Mouse (Mus musculus): ENCODE measurements around the gene Chd2. TPM values are rescaled to one million over a fixed set of nuclear protein-coding genes. Genes with fewer than 3 reads are reported as not detected.

The Chd2 gene
- polyA plus RNA-seq (2015; fragmentation: Nextera tagmentation; extraction: Ambion mirVana) = 15.9 and 18.0 TPM in 2 replicates

- WGBS = under 1% methylated on average over 15 of the region's 15 CpGs
- no peak; the same call in 1 of the 2 replicates for TF ChIP-seq CTCF (IDR thresholded peaks at IDR 0.05; ENCODE audit: low read depth)
- TF ChIP-seq EP300 (optimal IDR thresholded peaks at IDR 0.05) = no peak
- H3K4me3 ChIP-seq (ENCODE audit: low read depth, low read length) = peak within 1 kb of the TSS; percentile 63
- peak within 1 kb of the TSS; percentile 99 for H3K27ac ChIP-seq (replicated peaks)
- DNase-seq (ENCODE audit: low spot score) (peak; percentile 79), ATAC-seq (ENCODE audit: low FRiP score, low TSS enrichment) (peak; percentile 54)
- no peaks in the 10 kb centered on the region; the same call in 1 of the 2 replicates for H3K36me3 ChIP-seq (ENCODE audit: control insufficient read depth, insufficient read depth, low read length)
- no peaks in the 10 kb centered on the region for H3K9me3 ChIP-seq (ENCODE audit: control insufficient read depth, low read length)
- H3K9ac ChIP-seq (ENCODE audit: low read length) = peak within 1 kb of the TSS; percentile 90
- no peaks in the 10 kb centered on the region for H3K4me1 ChIP-seq (replicated peaks; ENCODE audit: control insufficient read depth, insufficient read depth)
- peak within 1 kb of the TSS; percentile 45 for H3K4me2 ChIP-seq (replicated peaks; ENCODE audit: low read depth)
- H3K27me3 ChIP-seq (ENCODE audit: control insufficient read depth, insufficient read depth, low read length) = no peaks in the 10 kb centered on the region
Measured at GRCm38 (mm10) chr7:73541412-73542130, at the start of gene Chd2. Chd2 (minus strand) TSS chr7:73541830.

GRCm38 (mm10) chr7:73590757-73591156 is 49.1 kb upstream of the Chd2 start:
- no peak for DNase-seq (ENCODE audit: low spot score)
- H3K4me2 ChIP-seq (replicated peaks; ENCODE audit: low read depth) = no peak overlapping the region
- TF ChIP-seq CTCF (IDR thresholded peaks at IDR 0.05; ENCODE audit: low read depth) (no peak), EP300 (optimal IDR thresholded peaks at IDR 0.05) (no peak)
- H3K27ac ChIP-seq (replicated peaks) = no peak overlapping the region
- peaks cover 14% of the 10 kb centered on the region; the same call in 1 of the 2 replicates for H3K4me1 ChIP-seq (replicated peaks; ENCODE audit: control insufficient read depth, insufficient read depth)
- 81% methylated on average over 5 of the region's 5 CpGs for WGBS
- no peak overlapping the region for H3K9ac ChIP-seq (ENCODE audit: low read length)
- no peaks in the 10 kb centered on the region for H3K9me3 ChIP-seq (ENCODE audit: control insufficient read depth, low read length)
- H3K4me3 ChIP-seq (ENCODE audit: low read depth, low read length) = no peak overlapping the region
- no peaks in the 10 kb centered on the region for H3K27me3 ChIP-seq (ENCODE audit: control insufficient read depth, insufficient read depth, low read length)
- no peaks in the 10 kb centered on the region for H3K36me3 ChIP-seq (ENCODE audit: control insufficient read depth, insufficient read depth, low read length)
- ATAC-seq (ENCODE audit: low FRiP score, low TSS enrichment) = no peak

GRCm38 (mm10) chr7:73589208-73589771 is 47.7 kb upstream of the Chd2 start:
- TF ChIP-seq CTCF (IDR thresholded peaks at IDR 0.05; ENCODE audit: low read depth) (no peak), EP300 (optimal IDR thresholded peaks at IDR 0.05) (peak; percentile 79)
- peak overlapping the region; percentile 43; the same call in 1 of the 2 replicates for H3K9ac ChIP-seq (ENCODE audit: low read length)
- no peak overlapping the region for H3K4me2 ChIP-seq (replicated peaks; ENCODE audit: low read depth)
- peaks cover 14% of the 10 kb centered on the region; the same call in 1 of the 2 replicates for H3K4me1 ChIP-seq (replicated peaks; ENCODE audit: control insufficient read depth, insufficient read depth)
- no peaks in the 10 kb centered on the region for H3K27me3 ChIP-seq (ENCODE audit: control insufficient read depth, insufficient read depth, low read length)
- H3K9me3 ChIP-seq (ENCODE audit: control insufficient read depth, low read length) = no peaks in the 10 kb centered on the region
- WGBS = 15% methylated on average over 14 of the region's 14 CpGs
- peak overlapping the region; percentile 97 for H3K27ac ChIP-seq (replicated peaks)
- H3K4me3 ChIP-seq (ENCODE audit: low read depth, low read length) = no peak overlapping the region
- no peaks in the 10 kb centered on the region for H3K36me3 ChIP-seq (ENCODE audit: control insufficient read depth, insufficient read depth, low read length)
- peak; percentile 81 for ATAC-seq (ENCODE audit: low FRiP score, low TSS enrichment)
- DNase-seq (ENCODE audit: low spot score) = peak; percentile 79

- TF ChIP-seq CTCF (IDR thresholded peaks at IDR 0.05; ENCODE audit: low read depth) (no peak), EP300 (optimal IDR thresholded peaks at IDR 0.05) (no peak)
- DNase-seq (ENCODE audit: low spot score) = peak; percentile 64
- no peak overlapping the region for H3K4me3 ChIP-seq (ENCODE audit: low read depth, low read length)
- 0 out of 2 replicates have a peak overlapping the region, but pooled peaks have one; percentile 31 for H3K4me2 ChIP-seq (replicated peaks; ENCODE audit: low read depth)
- H3K27me3 ChIP-seq (ENCODE audit: control insufficient read depth, insufficient read depth, low read length) = no peaks in the 10 kb centered on the region
- 30% methylated on average over 8 of the region's 8 CpGs for WGBS
- peaks cover 16% of the 10 kb centered on the region; the same call in 1 of the 2 replicates for H3K4me1 ChIP-seq (replicated peaks; ENCODE audit: control insufficient read depth, insufficient read depth)
- H3K27ac ChIP-seq (replicated peaks) = peak overlapping the region; percentile 97
- no peaks in the 10 kb centered on the region for H3K36me3 ChIP-seq (ENCODE audit: control insufficient read depth, insufficient read depth, low read length)
- H3K9me3 ChIP-seq (ENCODE audit: control insufficient read depth, low read length) = no peaks in the 10 kb centered on the region
- H3K9ac ChIP-seq (ENCODE audit: low read length) = peak overlapping the region; percentile 43; the same call in 1 of the 2 replicates
- ATAC-seq (ENCODE audit: low FRiP score, low TSS enrichment) = peak; percentile 86
Measured at GRCm38 (mm10) chr7:73588351-73588906, 46.8 kb upstream of the Chd2 start.

GRCm38 (mm10) chr7:73586717-73587116 is 45.1 kb upstream of the Chd2 start:
- H3K27ac ChIP-seq (replicated peaks) = peak overlapping the region; percentile 96
- H3K4me1 ChIP-seq (replicated peaks; ENCODE audit: control insufficient read depth, insufficient read depth) = peaks cover 16% of the 10 kb centered on the region; the same call in 1 of the 2 replicates
- no peaks in the 10 kb centered on the region for H3K36me3 ChIP-seq (ENCODE audit: control insufficient read depth, insufficient read depth, low read length)
- DNase-seq (ENCODE audit: low spot score) (no peak), ATAC-seq (ENCODE audit: low FRiP score, low TSS enrichment) (no peak)
- no peak for TF ChIP-seq EP300 (optimal IDR thresholded peaks at IDR 0.05)
- no peak for TF ChIP-seq CTCF (IDR thresholded peaks at IDR 0.05; ENCODE audit: low read depth)
- H3K27me3 ChIP-seq (ENCODE audit: control insufficient read depth, insufficient read depth, low read length) = no peaks in the 10 kb centered on the region
- H3K9ac ChIP-seq (ENCODE audit: low read length) = 0 out of 2 replicates have a peak overlapping the region, but pooled peaks have one; percentile 27
- H3K4me2 ChIP-seq (replicated peaks; ENCODE audit: low read depth) = no peak overlapping the region
- WGBS = 62% methylated on average over 6 of the region's 6 CpGs
- H3K4me3 ChIP-seq (ENCODE audit: low read depth, low read length) = no peak overlapping the region
- H3K9me3 ChIP-seq (ENCODE audit: control insufficient read depth, low read length) = no peaks in the 10 kb centered on the region

Data from stomach, postnatal 0 days (tissue).